Mouse (Mus musculus) gastrocnemius, adult 2 months (tissue): ENCODE data around the gene 2010111I01Rik. TPM values are rescaled to one million over a fixed set of nuclear protein-coding genes. Genes with fewer than 3 reads are reported as not detected.

Experiments used
- DNase-seq: peaks from one replicate; pipeline ENCODE4 v3.0.0; 2022
- H3K27ac ChIP-seq: fragments of 200-600 bp; 2 replicates; pipeline ENCODE4 v1.8.1; 2022; ENCODE audit warnings: mild to moderate bottlenecking
- H3K4me3 ChIP-seq: fragments of 200-600 bp; 2 replicates; pipeline ENCODE4 v1.8.1; 2022; ENCODE audit warnings: mild to moderate bottlenecking, moderate library complexity
- CTCF ChIP-seq: fragments of 200-600 bp; IDR thresholded peaks from 2 replicates; pipeline ENCODE4 v1.8.1; 2022; ENCODE audit warnings: antibody characterized with exemption, mild to moderate bottlenecking, moderate library complexity
- intact Hi-C: fragments of 180-260 bp; cut with DNase I; formaldehyde crosslinking; loops from one replicate; pipeline ENCODE4 v1.15.1; 2025
- total RNA-seq, 2 experiments: library from RNA; stranded (reverse); gene quantifications; 2 replicates each; pipeline ENCODE4 v1.2.3; 2021

The 2010111I01Rik gene
- total RNA-seq, 2 experiments from 2014 or later = 56.8 to 61.4 TPM

GRCm38 (mm10) chr13:63315777-63316176 is 351.1 kb downstream of the 2010111I01Rik start:
- no peak overlapping the region for H3K27ac ChIP-seq
- intact Hi-C loops = no loop called here
- H3K4me3 ChIP-seq = no peak overlapping the region
- no peak for DNase-seq
- TF ChIP-seq CTCF = no peak

- no peak overlapping the region for H3K27ac ChIP-seq
- intact Hi-C loops = no loop called here
- no peak for DNase-seq
- no peak overlapping the region for H3K4me3 ChIP-seq
- no peak for TF ChIP-seq CTCF
Measured at GRCm38 (mm10) chr13:63316407-63316806, 351.7 kb downstream of the 2010111I01Rik start.

DNA sequence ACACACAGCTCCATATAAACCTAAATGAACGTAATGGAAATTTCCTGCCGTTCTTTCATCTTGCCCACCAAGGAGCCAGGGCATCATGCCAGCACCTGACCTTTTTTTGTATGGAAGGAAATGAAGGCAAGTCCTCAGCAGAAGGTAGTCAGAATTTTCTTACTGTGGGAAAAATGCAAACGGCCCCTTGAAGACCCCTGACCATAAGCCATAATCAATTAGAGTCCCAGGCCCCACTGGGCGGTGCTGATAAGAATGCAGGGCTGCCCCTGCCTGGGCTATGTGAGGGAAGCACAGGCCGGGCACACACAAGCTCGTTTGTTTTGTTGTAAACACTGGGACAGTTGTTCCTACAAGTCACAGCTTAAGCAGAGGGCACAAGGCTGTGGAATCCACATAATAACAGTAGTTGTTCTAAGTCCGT is 353.0 kb downstream of the 2010111I01Rik start:
- Histone ChIP-seq H3K4me3 (no peak overlapping the region), H3K27ac (peak overlapping the region; percentile 40)
- no peak for DNase-seq
- intact Hi-C loops = no loop called here
- TF ChIP-seq CTCF = no peak

- Histone ChIP-seq H3K4me3 (no peak overlapping the region), H3K27ac (no peak overlapping the region)
- intact Hi-C loops = loop anchor here (5.0 kb wide), 1 partner anchor 33 kb away; no protein-coding TSS in a partner anchor
- no peak for DNase-seq
- TF ChIP-seq CTCF = no peak
Measured at GRCm38 (mm10) chr13:63319814-63320213, 355.1 kb downstream of the 2010111I01Rik start.

- no peak overlapping the region for H3K4me3 ChIP-seq
- intact Hi-C loops = loop anchor here (5.0 kb wide), 1 partner anchor 34 kb away; no protein-coding TSS in a partner anchor
- peak; percentile 67 for DNase-seq
- peak overlapping the region; percentile 66 for H3K27ac ChIP-seq
- peak; percentile 39 for TF ChIP-seq CTCF
Measured at GRCm38 (mm10) chr13:63321689-63322088, 357.0 kb downstream of the 2010111I01Rik start.

- TF ChIP-seq CTCF = peak; percentile 50
- no peak for DNase-seq
- intact Hi-C loops = loop anchor here (5.0 kb wide), 1 partner anchor 35 kb away; no protein-coding TSS in a partner anchor
- H3K27ac ChIP-seq = peak overlapping the region; percentile 66
- H3K4me3 ChIP-seq = peak overlapping the region; percentile 38
Measured at GRCm38 (mm10) chr13:63322756-63323155, 358.1 kb downstream of the 2010111I01Rik start.

DNA sequence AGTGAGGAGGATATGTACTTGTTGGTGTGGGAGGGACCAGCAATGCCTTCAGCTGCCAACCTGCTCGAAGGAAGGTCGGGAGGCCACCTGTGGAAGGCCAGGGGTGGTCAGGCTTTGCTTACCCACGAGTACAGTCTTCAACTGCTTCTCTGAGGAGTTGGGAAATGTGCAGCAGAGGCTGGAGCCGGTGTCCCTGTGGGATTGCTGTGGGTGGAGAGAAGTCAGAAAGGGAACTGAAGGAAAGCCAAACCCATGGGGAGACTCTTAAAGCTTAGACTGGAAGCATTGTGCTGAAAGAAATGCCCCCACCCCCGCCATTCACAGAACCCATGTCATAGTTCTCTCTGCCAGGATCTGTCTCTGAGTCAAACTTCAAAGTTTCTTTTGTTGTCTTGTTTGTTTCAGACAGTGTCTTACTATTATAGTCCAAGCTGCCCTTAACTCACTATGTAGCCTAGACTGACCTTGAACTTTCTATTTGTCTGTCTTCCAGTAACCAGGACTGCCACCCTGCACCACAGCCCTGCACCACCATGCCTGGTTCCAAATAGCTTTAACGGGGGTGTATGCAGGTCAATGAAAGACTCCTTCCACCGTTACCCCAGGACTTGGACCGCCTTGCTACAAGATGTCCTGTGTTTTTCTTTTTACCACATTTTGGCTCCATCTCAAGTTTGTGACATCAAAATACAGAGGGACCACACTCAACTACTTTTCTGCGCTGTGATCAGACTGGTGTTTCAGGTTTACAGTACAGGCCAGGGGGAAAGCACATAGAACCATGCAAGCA is 358.8 kb downstream of the 2010111I01Rik start:
- no peak for TF ChIP-seq CTCF
- peak overlapping the region; percentile 66 for H3K27ac ChIP-seq
- peak overlapping the region; percentile 38 for H3K4me3 ChIP-seq
- peak; percentile 54 for DNase-seq
- intact Hi-C loops = loop anchor here (5.0 kb wide), 1 partner anchor 36 kb away; no protein-coding TSS in a partner anchor

- TF ChIP-seq CTCF = no peak
- Histone ChIP-seq H3K4me3 (no peak overlapping the region), H3K27ac (peak overlapping the region; percentile 66)
- intact Hi-C loops = loop anchor here (5.0 kb wide), 1 partner anchor 37 kb away; no protein-coding TSS in a partner anchor
- DNase-seq = no peak
Measured at GRCm38 (mm10) chr13:63324311-63324710, 359.6 kb downstream of the 2010111I01Rik start.

DNA sequence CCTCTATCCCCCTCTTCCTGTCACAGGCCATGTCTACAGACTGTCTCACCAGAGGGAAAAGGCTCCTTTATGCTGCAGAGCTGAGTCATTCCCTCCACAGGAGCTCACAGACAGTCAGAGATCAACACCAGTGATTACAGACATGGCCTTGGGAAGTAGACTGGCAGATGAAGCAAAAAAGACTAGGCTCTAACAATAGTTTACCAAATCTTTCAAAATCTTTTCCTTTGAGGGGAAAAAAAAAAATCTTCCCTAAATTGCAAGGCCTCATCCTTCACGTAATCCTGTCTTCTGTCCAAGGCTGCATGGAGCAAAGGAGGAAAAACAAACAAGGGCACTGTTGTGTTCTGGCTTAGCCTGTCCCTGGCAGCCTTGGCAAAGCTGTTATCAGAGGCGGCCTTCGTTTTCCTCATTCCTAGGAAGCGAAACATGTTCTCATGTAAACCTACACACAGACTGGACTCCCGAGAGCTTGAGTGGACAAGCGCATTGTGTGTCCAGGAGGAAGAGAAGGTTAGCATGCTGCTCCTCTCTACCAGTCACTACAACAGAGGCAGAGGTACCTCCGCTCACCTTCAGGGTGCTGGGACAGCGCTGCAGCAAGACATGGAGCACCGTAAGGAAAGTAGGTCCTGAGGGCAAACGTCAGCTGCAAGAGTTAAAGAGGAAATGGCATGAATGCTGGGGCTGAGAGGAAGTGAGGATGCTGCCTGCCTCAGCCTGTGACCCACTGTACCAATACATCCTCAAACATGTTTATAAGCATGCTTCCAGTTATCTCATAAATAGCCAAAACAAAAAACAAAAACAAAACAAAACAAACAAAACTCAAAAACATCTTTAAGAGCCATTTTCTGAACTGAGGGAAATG is 360.5 kb downstream of the 2010111I01Rik start:
- no peak for DNase-seq
- TF ChIP-seq CTCF = no peak
- intact Hi-C loops = loop anchor here (5.0 kb wide), 1 partner anchor 38 kb away; no protein-coding TSS in a partner anchor
- Histone ChIP-seq H3K27ac (peak overlapping the region; percentile 66), H3K4me3 (no peak overlapping the region)

GRCm38 (mm10) chr13:63326015-63326414 is 361.3 kb downstream of the 2010111I01Rik start:
- Histone ChIP-seq H3K4me3 (no peak overlapping the region), H3K27ac (no peak overlapping the region)
- DNase-seq = no peak
- intact Hi-C loops = no loop called here
- TF ChIP-seq CTCF = no peak

- Histone ChIP-seq H3K27ac (peak overlapping the region; percentile 51), H3K4me3 (no peak overlapping the region)
- DNase-seq = no peak
- TF ChIP-seq CTCF = no peak
- intact Hi-C loops = loop anchor here (2.0 kb wide), 1 partner anchor 90 kb away; no protein-coding TSS in a partner anchor
Measured at GRCm38 (mm10) chr13:63330236-63330860, 365.7 kb downstream of the 2010111I01Rik start.

GRCm38 (mm10) chr13:63331379-63331778 is 366.7 kb downstream of the 2010111I01Rik start:
- no peak overlapping the region for H3K4me3 ChIP-seq
- H3K27ac ChIP-seq = peak overlapping the region; percentile 51
- TF ChIP-seq CTCF = peak; percentile 91
- peak; percentile 71 for DNase-seq
- intact Hi-C loops = loop anchor here (1.0 to 2.0 kb wide), 2 partner anchors 91 to 285 kb away; no protein-coding TSS in a partner anchor
